Mouse (Mus musculus) thymus, postnatal 14 days (tissue): Measurements from ENCODE around the gene Tbc1d2.
"Not testable (repeated sequence)": the region's sequence is repeated elsewhere in the genome, so short reads cannot be mapped to it uniquely, and the experiment has no call there.

ENCODE experiments used
- DNase-seq: peaks from one replicate; pipeline ENCODE4 v3.0.0; 2021

Gene Tbc1d2

GRCm38 (mm10) chr4:46639866-46640265 is 10.1 kb downstream of the Tbc1d2 start:
- no peak for DNase-seq

GRCm38 (mm10) chr4:46637250-46637649 is 12.8 kb downstream of the Tbc1d2 start:
- not testable (repeated sequence) for DNase-seq

- no peak for DNase-seq
Measured at GRCm38 (mm10) chr4:46635702-46636430, 14.1 kb downstream of the Tbc1d2 start.

- no peak for DNase-seq
Measured at GRCm38 (mm10) chr4:46634881-46635280, 15.1 kb downstream of the Tbc1d2 start.

- not testable (repeated sequence) for DNase-seq
Measured at GRCm38 (mm10) chr4:46633565-46633964, 16.4 kb downstream of the Tbc1d2 start.

GRCm38 (mm10) chr4:46632465-46632864 is 17.5 kb downstream of the Tbc1d2 start:
- DNase-seq, result no peak

- DNase-seq, result peak; percentile 32
Measured at GRCm38 (mm10) chr4:46630390-46630789, 19.6 kb downstream of the Tbc1d2 start.

- DNase-seq, result no peak
Measured at GRCm38 (mm10) chr4:46628873-46629272, 21.1 kb downstream of the Tbc1d2 start.

GRCm38 (mm10) chr4:46628081-46628480 is 21.9 kb downstream of the Tbc1d2 start:
- DNase-seq, result peak; percentile 59

- DNase-seq, result no peak
Measured at GRCm38 (mm10) chr4:46625101-46625500, 24.9 kb downstream of the Tbc1d2 start.

GRCm38 (mm10) chr4:46623007-46623406 is 27.0 kb downstream of the Tbc1d2 start:
- DNase-seq, result no peak

- no peak for DNase-seq
Measured at GRCm38 (mm10) chr4:46620946-46621345, 29.1 kb downstream of the Tbc1d2 start.

GRCm38 (mm10) chr4:46620330-46620729 is 29.7 kb downstream of the Tbc1d2 start:
- DNase-seq, result peak; percentile 47

- peak; percentile 57 for DNase-seq
Measured at GRCm38 (mm10) chr4:46618196-46618817, 31.7 kb downstream of the Tbc1d2 start.

GRCm38 (mm10) chr4:46617408-46617807 is 32.6 kb downstream of the Tbc1d2 start:
- no peak for DNase-seq

- peak; percentile 26 for DNase-seq
Measured at GRCm38 (mm10) chr4:46614641-46615040, 35.4 kb downstream of the Tbc1d2 start.

- DNase-seq, result no peak
Measured at GRCm38 (mm10) chr4:46613618-46614017, 36.4 kb downstream of the Tbc1d2 start.

GRCm38 (mm10) chr4:46611181-46611580 is 38.8 kb downstream of the Tbc1d2 start:
- DNase-seq, result peak; percentile 86

GRCm38 (mm10) chr4:46607601-46608000 is 42.4 kb downstream of the Tbc1d2 start:
- no peak for DNase-seq

- no peak for DNase-seq
Measured at GRCm38 (mm10) chr4:46605451-46605850, 44.6 kb downstream of the Tbc1d2 start.

GRCm38 (mm10) chr4:46602704-46603103 is 47.3 kb downstream of the Tbc1d2 start:
- DNase-seq, result no peak

GRCm38 (mm10) chr4:46601844-46602423 is 48.1 kb downstream of the Tbc1d2 start, which contains the start of gene Coro2a:
Gene Coro2a, minus strand, starts transcription at chr4:46602202.
- DNase-seq, result peak; percentile 84

GRCm38 (mm10) chr4:46601258-46601843 is 48.7 kb downstream of the Tbc1d2 start:
- DNase-seq, result no peak
